Mouse (Mus musculus) frontal cortex, adult 2 months (tissue): ENCODE data around the gene Bckdk. TPM values are rescaled to one million over a fixed set of nuclear protein-coding genes. Genes with fewer than 3 reads are reported as not detected.
"Not testable (repeated sequence)": the region's sequence is repeated elsewhere in the genome, so short reads cannot be mapped to it uniquely, and the experiment has no call there.

Experiments
- DNase-seq, 2 experiments: peaks; one replicate each; pipeline ENCODE4 v3.0.0; 2022; ENCODE audit warnings: low spot score in 1 of 2; ENCODE audit errors: extremely low spot score in 1 of 2
- polyA plus RNA-seq: library from polyadenylated mRNA; depleted of rRNA; stranded (reverse); fragments of >200 nt; gene quantifications from 2 replicates; pipeline ENCODE4 v1.2.3, GENCODE M21; 2012; rRNA removed

The Bckdk gene
- polyA plus RNA-seq, 1 experiment = 51.0 TPM

GRCm38 (mm10) chr7:127928596-127928995 is 24.7 kb downstream of the Bckdk start:
- DNase-seq = no peak

GRCm38 (mm10) chr7:127929923-127930322 is 26.0 kb downstream of the Bckdk start, which contains the start of gene Prss8:
Gene Prss8, minus strand, starts transcription at chr7:127930104.
- DNase-seq = no peak

GRCm38 (mm10) chr7:127930636-127931035 is 26.8 kb downstream of the Bckdk start:
- no peak for DNase-seq

GRCm38 (mm10) chr7:127931351-127932135 is 27.7 kb downstream of the Bckdk start:
- no peak for DNase-seq

- no peak for DNase-seq
Observed at GRCm38 (mm10) chr7:127932273-127933031, 28.6 kb downstream of the Bckdk start.

GRCm38 (mm10) chr7:127934075-127934474 is 30.2 kb downstream of the Bckdk start:
- no peak for DNase-seq

- peak; percentile 88 to 97 for DNase-seq
Observed at GRCm38 (mm10) chr7:127935028-127935722, 31.3 kb downstream of the Bckdk start.

GRCm38 (mm10) chr7:127935748-127936159 is 31.9 kb downstream of the Bckdk start:
- peak in 1 of 2 experiments; percentile 32 for DNase-seq

GRCm38 (mm10) chr7:127936216-127936884 is 32.5 kb downstream of the Bckdk start:
- no peak for DNase-seq

GRCm38 (mm10) chr7:127942097-127942496 is 38.2 kb downstream of the Bckdk start:
- not testable (repeated sequence) for DNase-seq

GRCm38 (mm10) chr7:127944614-127945013 is 40.7 kb downstream of the Bckdk start:
- no peak for DNase-seq

GRCm38 (mm10) chr7:127946470-127947023 is 42.7 kb downstream of the Bckdk start, which contains the start of gene Prss36:
Gene Prss36, minus strand, starts transcription at chr7:127946725.
- DNase-seq = no peak

- no peak for DNase-seq
Observed at GRCm38 (mm10) chr7:127952864-127953581, 49.1 kb downstream of the Bckdk start.

GRCm38 (mm10) chr7:127959364-127959763 is 55.5 kb downstream of the Bckdk start:
- DNase-seq = no peak

Other genes with a start within 250 kb of the Bckdk start
- gene Bcl7c, start 195.1 kb upstream of the Bckdk start, polyA plus RNA-seq = 23.3 and 25.7 TPM in 2 replicates
- 6.0 and 6.4 TPM in 2 replicates for gene Ctf1, start 191.3 kb upstream of the Bckdk start, polyA plus RNA-seq
- not detected in 2 replicates for gene Ctf2, start 171.9 kb upstream of the Bckdk start, polyA plus RNA-seq
- gene Fbxl19, start 159.5 kb upstream of the Bckdk start, polyA plus RNA-seq = 58.3 and 62.6 TPM in 2 replicates
- 19.9 and 20.6 TPM in 2 replicates for gene Orai3, start 134.3 kb upstream of the Bckdk start, polyA plus RNA-seq
- gene Setd1a, start 127.4 kb upstream of the Bckdk start, polyA plus RNA-seq = 20.2 and 21.8 TPM in 2 replicates
- gene Gm49388, start 118.5 kb upstream of the Bckdk start, polyA plus RNA-seq = 0.06 TPM in 1 of 2 replicates, not detected in the other
- gene Hsd3b7, start 103.5 kb upstream of the Bckdk start, polyA plus RNA-seq = 15.7 and 17.3 TPM in 2 replicates
- 121 and 127 TPM in 2 replicates for gene Stx4a, start 79.8 kb upstream of the Bckdk start, polyA plus RNA-seq
- 374 and 443 TPM in 2 replicates for gene Stx1b, start 79.5 kb upstream of the Bckdk start, polyA plus RNA-seq
- gene Zfp646, start 27.9 kb upstream of the Bckdk start, polyA plus RNA-seq = 16.0 TPM in 2 replicates
- gene Zfp668, start 27.3 kb upstream of the Bckdk start, polyA plus RNA-seq = 13.9 and 15.1 TPM in 2 replicates
- 4.7 and 5.2 TPM in 2 replicates for gene Prss53, start 13.1 kb upstream of the Bckdk start, polyA plus RNA-seq
- not detected in 2 replicates for gene Gm21974, start 8.6 kb upstream of the Bckdk start, polyA plus RNA-seq
- 54.6 and 68.7 TPM in 2 replicates for gene Vkorc1, start 8.5 kb upstream of the Bckdk start, polyA plus RNA-seq
- gene Kat8, start 8.4 kb downstream of the Bckdk start, polyA plus RNA-seq = 37.3 and 39.1 TPM in 2 replicates
- gene Prss8, start 26.0 kb downstream of the Bckdk start, polyA plus RNA-seq = 0.36 and 0.86 TPM in 2 replicates
- 14.0 and 15.0 TPM in 2 replicates for gene Prss36, start 42.6 kb downstream of the Bckdk start, polyA plus RNA-seq
- 446 and 481 TPM in 2 replicates for gene Fus, start 63.4 kb downstream of the Bckdk start, polyA plus RNA-seq
- 7.5 and 10.1 TPM in 2 replicates for gene Pycard, start 89.8 kb downstream of the Bckdk start, polyA plus RNA-seq
- 2.5 and 2.8 TPM in 2 replicates for gene Trim72, start 99.9 kb downstream of the Bckdk start, polyA plus RNA-seq
- gene Itgam, start 158.6 kb downstream of the Bckdk start, polyA plus RNA-seq = 9.4 and 14.6 TPM in 2 replicates
- 0.02 TPM in 1 of 2 replicates, not detected in the other for gene Gm49368, start 158.6 kb downstream of the Bckdk start, polyA plus RNA-seq
- gene Itgax, start 225.5 kb downstream of the Bckdk start, polyA plus RNA-seq = 0.30 and 0.32 TPM in 2 replicates